Mouse (Mus musculus) CD8-positive naive resting alpha-beta T cell, adult 2 months (primary cell): Measurements from ENCODE around the gene Il27ra.

ENCODE experiments used
- DNase-seq, 2 experiments: peaks; one replicate each; pipeline ENCODE4 v3.0.0; 2022; ENCODE audit warnings: low read depth in 2 of 2, low spot score in 2 of 2

Il27ra gene

GRCm38 (mm10) chr8:84066291-84066930, 24.0 kb upstream of the Il27ra start, which contains the start of gene Rfx1:
Gene Rfx1, plus strand, starts transcription at chr8:84066834.
- DNase-seq: peak; percentile 97 to 98

GRCm38 (mm10) chr8:84065457-84066072, 23.2 kb upstream of the Il27ra start:
- no peak for DNase-seq

- no peak for DNase-seq
Observed at GRCm38 (mm10) chr8:84065037-84065436, 22.6 kb upstream of the Il27ra start, which contains the start of gene Gm10643. Gene Gm10643, minus strand, starts transcription at chr8:84065137.

GRCm38 (mm10) chr8:84063861-84064610, 21.6 kb upstream of the Il27ra start:
- peak; percentile 41 to 58 for DNase-seq

GRCm38 (mm10) chr8:84060245-84060644, 17.9 kb upstream of the Il27ra start:
- DNase-seq: no peak

GRCm38 (mm10) chr8:84059226-84059625, 16.8 kb upstream of the Il27ra start:
- DNase-seq: no peak

GRCm38 (mm10) chr8:84057827-84058226, 15.4 kb upstream of the Il27ra start:
- DNase-seq: no peak

GRCm38 (mm10) chr8:84053229-84053628, 10.8 kb upstream of the Il27ra start:
- no peak for DNase-seq

GRCm38 (mm10) chr8:84052746-84053145, 10.4 kb upstream of the Il27ra start:
- DNase-seq: no peak

- no peak for DNase-seq
Observed at GRCm38 (mm10) chr8:84048171-84048570, 5.8 kb upstream of the Il27ra start.

GRCm38 (mm10) chr8:84046505-84046904, 4.1 kb upstream of the Il27ra start:
- DNase-seq: no peak

GRCm38 (mm10) chr8:84044900-84045299, 2.5 kb upstream of the Il27ra start, which contains the start of gene Rln3:
Gene Rln3, minus strand, starts transcription at chr8:84045000.
- DNase-seq: no peak

- no peak for DNase-seq
Observed at GRCm38 (mm10) chr8:84044103-84044502, 1.7 kb upstream of the Il27ra start.

- DNase-seq: no peak
Observed at GRCm38 (mm10) chr8:84042948-84043342, 556 bp upstream of the Il27ra start.

GRCm38 (mm10) chr8:84039050-84039449, 3.3 kb downstream of the Il27ra start:
- peak; percentile 75 to 82 for DNase-seq

- DNase-seq: no peak
Observed at GRCm38 (mm10) chr8:84038015-84038414, 4.4 kb downstream of the Il27ra start.

GRCm38 (mm10) chr8:84032777-84033176, 9.6 kb downstream of the Il27ra start:
- DNase-seq: no peak

GRCm38 (mm10) chr8:84029272-84029671, 13.1 kb downstream of the Il27ra start:
- DNase-seq: no peak

GRCm38 (mm10) chr8:84027449-84027848, 14.9 kb downstream of the Il27ra start:
- DNase-seq: no peak

GRCm38 (mm10) chr8:84025863-84026262, 16.5 kb downstream of the Il27ra start:
- DNase-seq: no peak

- DNase-seq: peak; percentile 59 to 65
Observed at GRCm38 (mm10) chr8:84024171-84024570, 18.2 kb downstream of the Il27ra start.

GRCm38 (mm10) chr8:84023631-84024030, 18.8 kb downstream of the Il27ra start:
- no peak for DNase-seq
